Mouse (Mus musculus) heart, adult 2 months (tissue): ENCODE data around the gene Zfp91. TPM values are rescaled to one million over a fixed set of nuclear protein-coding genes. Genes with fewer than 3 reads are reported as not detected.

Source experiments
- DNase-seq, 2 experiments: peaks; one replicate each; pipeline ENCODE4 v3.0.0; 2021
- H3K27ac ChIP-seq: fragments of 200-600 bp; 2 replicates; pipeline ENCODE4 v1.8.1; 2022
- H3K27me3 ChIP-seq: fragments of 200-500 bp; 2 replicates; pipeline ENCODE4 v1.6.1; 2012; ENCODE audit warnings: mild to moderate bottlenecking, low read length, inconsistent platforms, mixed read lengths; ENCODE audit not compliant: control insufficient read depth, insufficient read depth
- H3K36me3 ChIP-seq: fragments of 200-500 bp; 2 replicates; pipeline ENCODE4 v1.6.1; 2012; ENCODE audit warnings: low read length, inconsistent platforms; ENCODE audit not compliant: control insufficient read depth, insufficient read depth
- H3K4me1 ChIP-seq: fragments of 200-500 bp; 2 replicates; pipeline ENCODE4 v1.6.1; 2011; ENCODE audit warnings: low read length; ENCODE audit not compliant: control insufficient read depth, insufficient read depth
- H3K4me3 ChIP-seq: fragments of 200-600 bp; 2 replicates; pipeline ENCODE4 v1.8.1; 2022
- H3K79me2 ChIP-seq: fragments of 200-500 bp; replicated peaks from 2 replicates; pipeline ENCODE4 v1.6.1; 2012; ENCODE audit warnings: mild to moderate bottlenecking, inconsistent platforms, low read length, moderate library complexity, mixed read lengths; ENCODE audit not compliant: control insufficient read depth, insufficient read depth
- H3K9ac ChIP-seq: fragments of 200-500 bp; 2 replicates; pipeline ENCODE4 v1.6.1; 2012; ENCODE audit warnings: low read depth, mild to moderate bottlenecking, control low read depth, inconsistent platforms, low read length, mixed read lengths
- CTCF ChIP-seq: fragments of 200-600 bp; IDR thresholded peaks from 2 replicates; pipeline ENCODE4 v1.8.1; 2022; ENCODE audit warnings: antibody characterized with exemption, mild to moderate bottlenecking, moderate library complexity
- EP300 ChIP-seq: fragments of 200-500 bp; IDR thresholded peaks from 2 replicates; pipeline ENCODE4 v1.6.1; 2011; ENCODE audit warnings: low read depth, low read length, control low read depth; ENCODE audit not compliant: insufficient read depth
- POLR2A ChIP-seq: fragments of 200-500 bp; IDR thresholded peaks from 2 replicates; pipeline ENCODE4 v1.6.1; 2011; ENCODE audit warnings: mild to moderate bottlenecking, low read depth, low read length, control low read depth; ENCODE audit not compliant: insufficient read depth
- WGBS: fragments of 180-500 bp; shearing (Covaris S2); methylation state at CpG from one replicate; pipeline ENCODE4 v1.1.7; 2018; 5-methylcytosine and 5-hydroxymethylcytosine counted together
- intact Hi-C: fragments of 180-260 bp; cut with DNase I; formaldehyde crosslinking; loops from one replicate; pipeline ENCODE4 v1.15.1; 2025
- long read RNA-seq: library from polyadenylated mRNA; stranded (forward); transcript quantifications from one replicate; pipeline ENCODE4 v2.0.0, GENCODE M21; 2021
- polyA plus RNA-seq: library from polyadenylated mRNA; depleted of rRNA; stranded (reverse); fragments of >200 nt; gene quantifications from 2 replicates; pipeline ENCODE4 v1.2.3, GENCODE M21; 2012; rRNA removed
- total RNA-seq, 2 experiments: library from RNA; stranded (reverse); gene quantifications; 2 replicates each; pipeline ENCODE4 v1.2.3; 2021

Gene Zfp91
- total RNA-seq (10 to 100 TPM; 71.9 to 84.5 TPM), polyA plus RNA-seq (17.4 and 36.6 TPM in 2 replicates)
- long read RNA-seq, full-length matches to known transcripts: 8 of 35 reads
- long read RNA-seq, partial matches to known transcripts: 0 of 35 reads
- long read RNA-seq, other reads (novel, unspliced or antisense): 27 of 35 reads

GRCm38 (mm10) chr19:12795511-12796327 lies at the start of gene Zfp91, which contains the start of gene Lpxn:
Zfp91 (minus strand) TSS chr19:12796126.
Lpxn (plus strand) TSS chr19:12796193.
- DNase-seq: peak; percentile 93 to 98
- no peaks in the 10 kb centered on the region for H3K27me3 ChIP-seq
- H3K9ac ChIP-seq: peak within 1 kb of the TSS; percentile 90
- no peaks in the 10 kb centered on the region for H3K79me2 ChIP-seq
- intact Hi-C loops: loop anchor here (2.0 to 10.0 kb wide), 5 partner anchors 73 to 1799 kb away; partner anchors contain the start of gene Tle4
- H3K4me1 ChIP-seq: peaks cover 4% of the 10 kb centered on the region
- peak within 1 kb of the TSS; percentile 99 for H3K27ac ChIP-seq
- H3K4me3 ChIP-seq: peak within 1 kb of the TSS; percentile 83
- WGBS: under 1% methylated on average over 61 of the region's 76 CpGs
- H3K36me3 ChIP-seq: peaks cover 10% of the 10 kb centered on the region
- peak; percentile 32 for TF ChIP-seq CTCF
- peak; percentile 73 for TF ChIP-seq POLR2A
- TF ChIP-seq EP300: peak; percentile 51; the same call in 1 of the 2 replicates

- no peak overlapping the region for H3K27ac ChIP-seq
- no peak for DNase-seq
- intact Hi-C loops: no loop called here
- TF ChIP-seq POLR2A (no peak), CTCF (no peak), EP300 (no peak)
- H3K4me3 ChIP-seq: no peak overlapping the region
- H3K4me1 ChIP-seq: no peaks in the 10 kb centered on the region
- no peaks in the 10 kb centered on the region for H3K36me3 ChIP-seq
- no peak overlapping the region for H3K9ac ChIP-seq
- H3K27me3 ChIP-seq: no peaks in the 10 kb centered on the region
- no peaks in the 10 kb centered on the region for H3K79me2 ChIP-seq
- WGBS: 61% methylated on average over 1 of the region's 1 CpGs
Observed at GRCm38 (mm10) chr19:12838507-12838906, 42.6 kb upstream of the Zfp91 start.

- Histone ChIP-seq H3K27ac (no peak overlapping the region), H3K36me3 (no peaks in the 10 kb centered on the region), H3K27me3 (no peaks in the 10 kb centered on the region), H3K4me1 (no peaks in the 10 kb centered on the region), H3K4me3 (no peak overlapping the region), H3K9ac (no peak overlapping the region), H3K79me2 (no peaks in the 10 kb centered on the region)
- DNase-seq: peak in 1 of 2 experiments; percentile 5
- no peak for TF ChIP-seq EP300
- no peak for TF ChIP-seq CTCF
- no peak for TF ChIP-seq POLR2A
- intact Hi-C loops: no loop called here
- 65% methylated on average over 3 of the region's 3 CpGs for WGBS
Observed at GRCm38 (mm10) chr19:12833625-12834024, 37.7 kb upstream of the Zfp91 start.

GRCm38 (mm10) chr19:12831559-12831958 lies 35.6 kb upstream of the Zfp91 start:
- Histone ChIP-seq H3K36me3 (no peaks in the 10 kb centered on the region), H3K4me3 (no peak overlapping the region), H3K4me1 (no peaks in the 10 kb centered on the region), H3K79me2 (no peaks in the 10 kb centered on the region), H3K27me3 (no peaks in the 10 kb centered on the region), H3K9ac (no peak overlapping the region), H3K27ac (no peak overlapping the region)
- WGBS: 69% methylated on average over 1 of the region's 1 CpGs
- DNase-seq: no peak
- intact Hi-C loops: no loop called here
- no peak for TF ChIP-seq CTCF
- TF ChIP-seq EP300: no peak
- TF ChIP-seq POLR2A: no peak

- intact Hi-C loops: no loop called here
- WGBS: 51% methylated on average over 2 of the region's 2 CpGs
- no peaks in the 10 kb centered on the region for H3K4me1 ChIP-seq
- TF ChIP-seq POLR2A (no peak), CTCF (no peak), EP300 (no peak)
- H3K9ac ChIP-seq: no peak overlapping the region
- H3K79me2 ChIP-seq: no peaks in the 10 kb centered on the region
- H3K4me3 ChIP-seq: no peak overlapping the region
- no peak for DNase-seq
- H3K36me3 ChIP-seq: no peaks in the 10 kb centered on the region
- H3K27ac ChIP-seq: no peak overlapping the region
- H3K27me3 ChIP-seq: no peaks in the 10 kb centered on the region
Observed at GRCm38 (mm10) chr19:12830823-12831430, 35.0 kb upstream of the Zfp91 start.

GRCm38 (mm10) chr19:12824549-12824948 lies 28.6 kb upstream of the Zfp91 start:
- WGBS: 73% methylated on average over 4 of the region's 4 CpGs
- no peaks in the 10 kb centered on the region for H3K4me1 ChIP-seq
- H3K27ac ChIP-seq: no peak overlapping the region
- no peak for DNase-seq
- no peaks in the 10 kb centered on the region for H3K36me3 ChIP-seq
- no peaks in the 10 kb centered on the region for H3K27me3 ChIP-seq
- intact Hi-C loops: loop anchor here (5.0 kb wide), 1 partner anchor 62 kb away; no protein-coding TSS in a partner anchor
- H3K4me3 ChIP-seq: no peak overlapping the region
- TF ChIP-seq CTCF (peak; percentile 35), POLR2A (no peak)
- no peak overlapping the region for H3K9ac ChIP-seq
- H3K79me2 ChIP-seq: no peaks in the 10 kb centered on the region
